Mouse (Mus musculus): ENCODE data around the gene Zfp882.

GRCm38 (mm10) chr8:71950482-71951221 is 42.2 kb downstream of the Zfp882 start, which contains the start of gene Zfp961:
- no peak for TF ChIP-seq CTCF (conservative IDR thresholded peaks at IDR 0.05; ENCODE audit: low read length)
- no peak for TF ChIP-seq POU5F1 (IDR thresholded peaks at IDR 0.05; ENCODE audit: borderline replicate concordance, low read length)
- TF ChIP-seq NANOG (IDR thresholded peaks at IDR 0.05; ENCODE audit: borderline replicate concordance, low read length): no peak

Data from E14TG2a.4 (cell line).